Mouse (Mus musculus): Measurements from ENCODE around the gene Gpr89.

The Gpr89 gene

DNA sequence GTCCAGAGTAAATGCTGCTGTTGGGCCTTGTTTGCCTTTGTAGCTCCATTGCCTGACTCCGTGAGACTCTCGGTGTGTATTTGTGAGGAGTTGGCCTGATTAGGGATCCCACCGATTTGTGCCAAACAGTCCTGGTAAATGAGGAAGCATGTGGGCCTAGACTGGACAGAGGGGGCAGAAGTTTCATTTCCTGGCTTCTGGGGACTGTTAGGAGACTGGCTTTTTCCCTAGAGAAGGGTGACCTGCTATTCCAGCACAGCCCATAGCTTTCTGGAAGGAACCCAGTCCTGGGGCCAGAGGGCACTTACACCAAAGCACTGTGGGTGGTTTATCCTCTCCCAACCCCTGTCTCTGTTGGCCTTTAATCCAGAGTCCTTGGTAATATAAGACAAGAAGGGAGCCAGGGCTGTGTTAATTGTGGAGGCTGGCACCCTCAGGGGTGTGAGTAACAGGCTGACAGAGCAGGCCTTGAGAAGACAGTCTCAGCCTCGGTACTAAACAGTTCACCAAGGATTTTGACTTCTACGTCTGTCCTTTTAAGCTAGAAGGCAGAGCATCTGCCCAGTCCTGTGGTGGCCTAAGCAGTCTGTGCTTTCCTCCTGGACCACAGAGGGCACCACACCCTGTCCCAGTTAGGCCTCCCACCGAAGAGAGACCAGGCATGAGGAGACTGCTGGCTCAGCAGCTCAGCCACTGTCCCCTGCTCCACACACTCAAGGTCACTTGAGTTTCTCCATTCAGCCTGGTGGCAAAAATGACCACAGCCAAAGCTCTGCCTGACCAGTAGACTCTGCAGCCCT, 84.8 kb downstream of the Gpr89 start:
- DNase-seq: no peak
